Mouse (Mus musculus) embryonic facial prominence, embryonic 11.5 days (tissue): ENCODE results near the gene Bach2. TPM values are rescaled to one million over a fixed set of nuclear protein-coding genes. Genes with fewer than 3 reads are reported as not detected.

Source experiments
- ATAC-seq: fragments of 200-750 bp; cut with Nextera tagmentation; replicated peaks from 2 replicates; pipeline ENCODE4 v1.8.0; 2017; ENCODE audit warnings: low read depth; ENCODE audit not compliant: insufficient number of reproducible peaks, low FRiP score, low TSS enrichment
- DNase-seq: peaks from one replicate; pipeline ENCODE4 v3.0.0-alpha.2; 2015; ENCODE audit warnings: low spot score
- H3K27ac ChIP-seq: fragments of 300-500 bp; sonication (generic); replicated peaks from 2 replicates; pipeline ENCODE4 v1.5.1; 2014; ENCODE audit warnings: mild to moderate bottlenecking, low read depth, low read length, control low read depth
- H3K27me3 ChIP-seq: fragments of 300-500 bp; sonication (generic); 2 replicates; pipeline ENCODE4 v1.6.1; 2014; ENCODE audit warnings: mild to moderate bottlenecking, low read length, moderate library complexity, mixed read lengths; ENCODE audit not compliant: control insufficient read depth, insufficient read depth
- H3K36me3 ChIP-seq: fragments of 300-500 bp; sonication (generic); replicated peaks from 2 replicates; pipeline ENCODE4 v1.6.1; 2014; ENCODE audit warnings: low read depth, mild to moderate bottlenecking, low read length, moderate library complexity, mixed read lengths; ENCODE audit not compliant: control insufficient read depth, insufficient read depth
- H3K4me1 ChIP-seq: fragments of 300-500 bp; sonication (generic); 2 replicates; pipeline ENCODE4 v1.6.1; 2014; ENCODE audit warnings: low read length, mixed read lengths; ENCODE audit not compliant: control insufficient read depth, insufficient read depth
- H3K4me2 ChIP-seq: fragments of 300-500 bp; sonication (generic); 2 replicates; pipeline ENCODE4 v1.6.1; 2014; ENCODE audit warnings: low read depth, mild to moderate bottlenecking, control low read depth, low read length, moderate library complexity
- H3K4me3 ChIP-seq: fragments of 300-500 bp; sonication (generic); 2 replicates; pipeline ENCODE4 v1.5.1; 2014; ENCODE audit warnings: low read depth, low read length, control low read depth
- H3K9ac ChIP-seq: fragments of 300-500 bp; sonication (generic); replicated peaks from 2 replicates; pipeline ENCODE4 v1.6.1; 2014; ENCODE audit warnings: mild to moderate bottlenecking, control low read depth, low read length
- H3K9me3 ChIP-seq: fragments of 300-500 bp; sonication (generic); replicated peaks from 2 replicates; pipeline ENCODE4 v1.6.1; 2016; ENCODE audit warnings: mild to moderate bottlenecking, low read length, inconsistent platforms, mixed read lengths; ENCODE audit not compliant: control insufficient read depth
- WGBS: fragments of 180-500 bp; shearing (Covaris S2); extraction: QIAGEN DNeasy Blood & Tissue Kit; methylation state at CpG from one replicate; pipeline ENCODE4 v1.1.7; 2014; 5-methylcytosine and 5-hydroxymethylcytosine counted together
- polyA plus RNA-seq: library from polyadenylated mRNA; unstranded; fragments of >200 nt; fragmentation: Nextera tagmentation; extraction: Ambion mirVana; gene quantifications from 2 replicates; pipeline ENCODE4 v1.2.1, GENCODE M21; 2014

Bach2 gene
- polyA plus RNA-seq, 1 experiment from 2014 or later = 11.5 TPM

DNA sequence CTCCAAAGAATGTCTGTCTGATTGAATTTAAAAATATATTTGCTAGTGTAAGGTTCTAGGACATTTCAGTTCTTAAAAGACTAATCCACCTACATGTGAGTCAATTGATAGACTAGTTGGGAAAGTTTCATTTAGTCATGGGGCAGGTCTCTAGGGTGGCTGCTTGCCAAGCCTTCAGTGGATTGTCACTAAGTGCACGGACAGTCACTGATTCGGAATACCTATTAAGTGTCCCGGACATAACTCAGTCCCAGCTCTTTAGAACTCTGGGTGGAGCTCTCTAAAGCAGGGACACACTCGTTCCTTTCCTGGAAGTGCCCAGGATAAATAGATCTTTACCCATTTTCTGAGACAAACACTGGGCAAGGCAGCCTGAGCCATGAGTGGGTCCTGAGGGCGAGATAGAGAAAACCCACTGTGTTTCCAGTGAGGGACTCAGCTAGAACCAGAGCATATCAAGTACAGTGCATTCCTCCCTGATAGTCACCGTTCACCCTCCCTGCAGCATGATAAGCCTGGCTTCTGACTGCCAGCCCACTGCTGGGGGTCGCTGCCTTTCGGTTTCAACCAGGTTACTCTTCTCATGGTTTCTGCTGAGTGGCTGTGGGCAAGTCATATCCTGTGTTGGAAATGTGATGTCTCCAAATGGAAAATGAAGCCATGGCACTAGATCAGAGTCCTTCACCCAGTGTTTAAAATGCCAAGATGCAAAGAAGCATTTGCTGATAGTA lies 92.1 kb downstream of the Bach2 start:
- ATAC-seq = no peak
- H3K4me2 ChIP-seq = no peak overlapping the region
- no peaks in the 10 kb centered on the region for H3K9me3 ChIP-seq
- H3K4me3 ChIP-seq = no peak overlapping the region
- no peak overlapping the region for H3K9ac ChIP-seq
- H3K27me3 ChIP-seq = no peaks in the 10 kb centered on the region
- 86% methylated on average over 8 of the region's 8 CpGs for WGBS
- no peak overlapping the region for H3K27ac ChIP-seq
- H3K4me1 ChIP-seq = no peaks in the 10 kb centered on the region
- DNase-seq = no peak
- H3K36me3 ChIP-seq = no peaks in the 10 kb centered on the region

DNA sequence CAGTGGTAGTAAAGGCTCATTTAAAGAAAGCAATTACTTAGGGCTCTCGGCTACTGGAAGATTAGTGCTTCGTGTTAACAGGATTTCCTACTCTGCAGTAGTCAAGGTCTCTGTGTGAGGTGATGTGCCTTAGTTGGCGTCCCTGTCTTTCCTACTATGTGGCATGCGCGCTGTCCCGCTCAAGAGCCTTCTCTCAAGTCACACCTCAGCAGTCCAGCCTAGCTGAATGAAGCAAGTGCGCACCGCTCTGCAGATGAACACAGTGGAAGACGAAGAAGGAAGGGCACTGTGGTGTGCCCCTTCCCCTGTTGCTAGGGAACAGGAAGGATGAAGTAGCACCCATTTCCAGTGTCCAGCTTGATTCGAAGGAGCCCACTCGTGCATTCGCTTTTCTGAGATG lies 93.4 kb downstream of the Bach2 start:
- ATAC-seq = no peak
- H3K36me3 ChIP-seq = no peaks in the 10 kb centered on the region
- DNase-seq = no peak
- no peak overlapping the region for H3K27ac ChIP-seq
- no peak overlapping the region for H3K4me2 ChIP-seq
- no peak overlapping the region for H3K9ac ChIP-seq
- H3K4me3 ChIP-seq = no peak overlapping the region
- H3K9me3 ChIP-seq = no peaks in the 10 kb centered on the region
- WGBS = 94% methylated on average over 12 of the region's 12 CpGs
- H3K27me3 ChIP-seq = no peaks in the 10 kb centered on the region
- H3K4me1 ChIP-seq = no peaks in the 10 kb centered on the region

DNA sequence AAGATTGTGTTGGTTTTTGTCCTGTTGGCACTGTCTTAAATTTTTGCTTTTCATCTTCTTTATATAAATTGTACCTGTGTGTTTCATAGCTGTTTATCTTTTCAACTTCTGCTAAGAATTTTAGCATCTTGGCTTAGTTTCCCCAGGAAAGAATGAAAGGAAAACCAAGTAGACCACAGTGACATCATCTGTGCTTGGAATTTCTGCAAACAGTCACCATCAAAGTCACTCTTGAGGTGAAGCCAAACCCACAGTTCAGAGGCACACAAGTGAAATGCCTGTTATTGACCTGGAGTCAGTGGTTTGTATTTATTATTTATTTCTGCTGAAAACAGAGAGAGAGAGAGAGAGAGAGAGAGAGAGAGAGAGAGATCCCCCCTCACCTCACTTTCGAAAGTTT lies 95.5 kb downstream of the Bach2 start:
- WGBS = 96% methylated on average over 1 of the region's 1 CpGs

DNA sequence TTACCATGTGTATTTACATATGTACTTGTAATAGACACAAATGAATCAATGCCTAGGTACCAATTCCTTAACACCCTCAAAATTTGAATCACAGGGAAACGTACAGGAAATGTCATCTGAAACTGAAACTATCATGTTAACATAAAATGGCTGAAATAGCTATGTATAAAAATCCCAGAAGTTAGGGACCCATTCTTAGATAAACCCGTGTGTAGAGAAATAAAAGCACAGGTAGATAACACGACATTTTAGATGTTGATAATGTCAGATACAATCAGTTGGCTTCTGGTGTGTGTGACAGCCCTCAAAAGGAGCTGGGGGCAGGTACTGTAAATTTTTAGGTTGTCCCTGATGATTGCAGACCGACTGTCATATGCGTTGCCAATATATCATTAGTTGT lies 96.2 kb downstream of the Bach2 start:
- no peak overlapping the region for H3K27ac ChIP-seq
- WGBS = 89% methylated on average over 5 of the region's 5 CpGs
- DNase-seq = no peak

More for the DNA sequence above, 95.5 kb downstream of the Bach2 start:
- Histone ChIP-seq H3K27me3 (no peaks in the 10 kb centered on the region), H3K9ac (no peak overlapping the region), H3K9me3 (no peaks in the 10 kb centered on the region), H3K36me3 (no peaks in the 10 kb centered on the region), H3K4me3 (no peak overlapping the region), H3K4me1 (no peaks in the 10 kb centered on the region), H3K27ac (no peak overlapping the region), H3K4me2 (no peak overlapping the region)
- DNase-seq = no peak
- no peak for ATAC-seq

DNA sequence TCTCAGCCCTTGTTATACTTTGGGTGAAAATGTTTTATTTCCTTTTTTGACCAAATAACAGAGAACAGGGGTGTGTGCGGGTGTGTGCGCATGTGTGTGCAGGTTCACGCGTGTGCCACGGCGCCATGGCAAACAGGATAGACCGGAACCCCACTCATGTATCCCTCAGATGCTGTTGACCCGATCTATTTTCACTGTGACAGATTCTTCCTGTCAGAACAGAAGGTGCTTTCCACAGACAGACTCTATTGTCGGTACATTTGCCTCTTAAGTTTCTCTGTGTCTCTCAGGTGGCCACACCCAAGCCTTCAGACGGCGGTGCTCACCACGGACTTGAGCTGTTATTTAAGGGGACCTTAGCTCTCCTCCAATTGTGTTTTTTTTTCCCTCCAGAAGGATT lies 97.1 kb downstream of the Bach2 start:
- no peaks in the 10 kb centered on the region for H3K4me1 ChIP-seq
- 86% methylated on average over 12 of the region's 12 CpGs for WGBS
- H3K4me2 ChIP-seq = no peak overlapping the region
- ATAC-seq = no peak
- H3K27me3 ChIP-seq = no peaks in the 10 kb centered on the region
- H3K9ac ChIP-seq = no peak overlapping the region
- H3K4me3 ChIP-seq = no peak overlapping the region
- no peak overlapping the region for H3K27ac ChIP-seq
- H3K9me3 ChIP-seq = no peaks in the 10 kb centered on the region
- no peaks in the 10 kb centered on the region for H3K36me3 ChIP-seq
- no peak for DNase-seq

More for the DNA sequence above, 96.2 kb downstream of the Bach2 start:
- Histone ChIP-seq H3K4me2 (no peak overlapping the region), H3K4me3 (no peak overlapping the region), H3K36me3 (no peaks in the 10 kb centered on the region), H3K9ac (no peak overlapping the region), H3K27me3 (no peaks in the 10 kb centered on the region), H3K9me3 (no peaks in the 10 kb centered on the region), H3K4me1 (no peaks in the 10 kb centered on the region)
- ATAC-seq = no peak

- Histone ChIP-seq H3K4me2 (no peak overlapping the region), H3K36me3 (no peaks in the 10 kb centered on the region), H3K9me3 (no peaks in the 10 kb centered on the region), H3K27ac (no peak overlapping the region), H3K4me1 (no peaks in the 10 kb centered on the region), H3K27me3 (no peaks in the 10 kb centered on the region), H3K9ac (no peak overlapping the region), H3K4me3 (no peak overlapping the region)
- no peak for DNase-seq
- WGBS = 65% methylated on average over 4 of the region's 4 CpGs
- no peak for ATAC-seq
Observed at GRCm38 (mm10) chr4:32336642-32337041, 98.0 kb downstream of the Bach2 start.

GRCm38 (mm10) chr4:32337638-32338037 lies 99.0 kb downstream of the Bach2 start:
- no peak overlapping the region for H3K4me2 ChIP-seq
- 15% methylated on average over 11 of the region's 11 CpGs for WGBS

DNA sequence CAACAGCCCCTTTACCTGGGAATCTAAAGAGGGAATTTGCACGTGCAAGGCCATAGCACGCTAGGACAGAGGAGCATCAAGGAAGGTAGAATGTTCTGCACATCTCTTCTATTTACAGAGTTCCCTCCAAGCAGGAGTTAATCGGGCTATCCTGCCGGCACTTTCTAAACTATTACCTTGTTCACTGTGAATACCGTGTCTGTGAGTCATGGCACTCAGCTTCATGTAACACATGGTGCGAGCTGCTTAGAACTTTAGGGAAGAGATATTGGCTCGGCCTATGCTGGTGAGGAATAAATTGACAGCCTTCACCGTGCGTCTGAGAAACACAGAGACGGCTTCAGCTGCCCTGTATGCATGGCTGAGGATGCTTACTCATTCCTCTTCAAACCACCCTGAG lies 99.8 kb downstream of the Bach2 start:
- H3K27me3 ChIP-seq = no peaks in the 10 kb centered on the region
- no peaks in the 10 kb centered on the region for H3K36me3 ChIP-seq
- H3K4me2 ChIP-seq = no peak overlapping the region
- H3K4me3 ChIP-seq = no peak overlapping the region
- DNase-seq (no peak), ATAC-seq (no peak)
- no peak overlapping the region for H3K27ac ChIP-seq
- no peaks in the 10 kb centered on the region for H3K4me1 ChIP-seq
- no peak overlapping the region for H3K9ac ChIP-seq
- 84% methylated on average over 10 of the region's 10 CpGs for WGBS
- H3K9me3 ChIP-seq = no peaks in the 10 kb centered on the region

More at GRCm38 (mm10) chr4:32337638-32338037, 99.0 kb downstream of the Bach2 start:
- DNase-seq (peak; percentile 22), ATAC-seq (no peak)
- no peak overlapping the region for H3K27ac ChIP-seq
- no peaks in the 10 kb centered on the region for H3K27me3 ChIP-seq
- H3K9me3 ChIP-seq = no peaks in the 10 kb centered on the region
- no peaks in the 10 kb centered on the region for H3K4me1 ChIP-seq
- no peaks in the 10 kb centered on the region for H3K36me3 ChIP-seq
- H3K9ac ChIP-seq = no peak overlapping the region
- no peak overlapping the region for H3K4me3 ChIP-seq
